Mouse (Mus musculus): Measurements from ENCODE around the gene 1700017D01Rik. TPM values are rescaled to one million over a fixed set of nuclear protein-coding genes. Genes with fewer than 3 reads are reported as not detected.
"Not testable (repeated sequence)": the region's sequence is repeated elsewhere in the genome, so short reads cannot be mapped to it uniquely, and the experiment has no call there.

The 1700017D01Rik gene
- polyA plus RNA-seq, 1 experiment from 2014 or later, result not detected

DNA sequence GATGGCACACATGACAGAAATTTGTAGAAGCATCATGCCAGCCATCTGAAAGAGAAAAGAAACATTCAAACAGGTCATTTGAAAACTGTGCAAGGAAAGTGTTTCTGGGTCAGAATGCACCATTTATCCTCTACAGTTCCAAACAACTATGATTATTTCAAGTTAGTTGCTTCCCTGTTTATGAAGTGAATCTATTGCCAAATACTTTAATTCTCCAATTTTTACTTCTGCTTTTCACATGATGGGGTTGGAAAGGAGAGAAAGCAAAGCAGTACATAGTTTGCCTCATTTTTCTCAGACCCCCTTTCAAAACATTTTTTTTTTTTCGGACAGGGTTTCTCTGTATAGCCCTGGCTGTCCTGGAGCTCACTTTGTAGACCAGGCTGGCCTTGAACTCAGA is 28.8 kb downstream of the 1700017D01Rik start:
- no peaks in the 10 kb centered on the region for H3K9me3 ChIP-seq (ENCODE audit: control insufficient read depth, low read length)
- WGBS, result 87% methylated on average over 1 of the region's 1 CpGs
- ATAC-seq (ENCODE audit: low FRiP score), result no peak
- H3K27ac ChIP-seq, result no peak overlapping the region
- no peaks in the 10 kb centered on the region for H3K36me3 ChIP-seq (replicated peaks; ENCODE audit: control insufficient read depth, insufficient read depth)
- H3K4me1 ChIP-seq (replicated peaks; ENCODE audit: control insufficient read depth, insufficient read depth, low read length), result no peaks in the 10 kb centered on the region
- DNase-seq (ENCODE audit: low spot score), result no peak
- H3K4me3 ChIP-seq (replicated peaks; ENCODE audit: low read length), result no peak overlapping the region
- no peak overlapping the region for H3K9ac ChIP-seq
- no peaks in the 10 kb centered on the region for H3K27me3 ChIP-seq (ENCODE audit: control insufficient read depth, insufficient read depth, low read length)
- no peak overlapping the region for H3K4me2 ChIP-seq (replicated peaks)

DNA sequence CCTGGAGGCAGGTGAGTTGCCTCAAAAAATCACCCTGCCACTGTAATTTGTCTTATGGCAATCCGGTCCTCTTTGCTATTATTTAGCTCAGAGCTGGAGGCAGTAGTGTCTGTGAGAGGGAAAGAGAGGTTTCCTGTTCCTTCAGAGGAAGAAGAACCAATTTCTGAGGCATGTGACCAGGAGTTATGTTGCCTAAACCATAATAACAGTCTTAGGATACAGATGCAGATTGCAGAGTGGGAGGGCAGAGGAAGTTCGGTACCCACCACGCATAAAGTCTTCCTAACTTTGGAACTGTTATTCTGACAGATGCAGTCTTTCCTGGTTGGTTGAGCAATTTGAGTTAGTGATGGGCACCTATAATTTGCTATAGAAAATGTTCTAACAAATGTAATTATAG is 32.3 kb downstream of the 1700017D01Rik start:
- peaks cover 7% of the 10 kb centered on the region for H3K27me3 ChIP-seq (ENCODE audit: control insufficient read depth, insufficient read depth, low read length)
- no peak overlapping the region for H3K27ac ChIP-seq
- H3K4me2 ChIP-seq (replicated peaks), result no peak overlapping the region
- no peak overlapping the region for H3K9ac ChIP-seq
- no peak overlapping the region for H3K4me3 ChIP-seq (replicated peaks; ENCODE audit: low read length)
- WGBS, result 87% methylated on average over 3 of the region's 3 CpGs
- ATAC-seq (ENCODE audit: low FRiP score) (no peak), DNase-seq (ENCODE audit: low spot score) (no peak)
- no peaks in the 10 kb centered on the region for H3K36me3 ChIP-seq (replicated peaks; ENCODE audit: control insufficient read depth, insufficient read depth)
- H3K4me1 ChIP-seq (replicated peaks; ENCODE audit: control insufficient read depth, insufficient read depth, low read length), result no peaks in the 10 kb centered on the region
- no peaks in the 10 kb centered on the region for H3K9me3 ChIP-seq (ENCODE audit: control insufficient read depth, low read length)

DNA sequence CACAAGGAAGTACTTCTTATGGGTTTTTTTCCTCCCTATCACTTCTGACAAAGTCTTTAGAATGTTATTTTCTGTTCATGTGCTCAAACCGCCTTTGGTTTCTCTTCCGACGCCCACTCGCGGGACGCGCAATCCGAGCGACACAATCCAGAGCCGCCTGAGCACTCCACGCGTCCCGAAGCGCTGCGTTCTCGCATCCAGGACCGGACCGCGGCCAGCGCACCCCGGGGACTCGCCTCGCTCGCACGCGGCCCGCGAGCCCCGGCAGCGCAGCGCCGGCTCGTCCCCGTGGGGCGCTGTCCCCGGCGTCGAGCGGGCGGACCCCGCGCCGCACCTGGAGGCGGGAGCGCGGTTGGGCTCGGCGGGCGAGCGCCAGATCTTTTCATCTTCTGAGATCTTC is 38.5 kb downstream of the 1700017D01Rik start:
- peak overlapping the region; percentile 34 for H3K4me3 ChIP-seq (replicated peaks; ENCODE audit: low read length)
- DNase-seq (ENCODE audit: low spot score); ATAC-seq (ENCODE audit: low FRiP score); H3K36me3 ChIP-seq (replicated peaks; ENCODE audit: control insufficient read depth, insufficient read depth); H3K9me3 ChIP-seq (ENCODE audit: control insufficient read depth, low read length); H3K27ac ChIP-seq; H3K4me1 ChIP-seq (replicated peaks; ENCODE audit: control insufficient read depth, insufficient read depth, low read length): not testable (repeated sequence)
- peak overlapping the region; percentile 44; the same call in 1 of the 2 replicates for H3K9ac ChIP-seq
- 6% methylated on average over 48 of the region's 50 CpGs for WGBS
- peak overlapping the region; percentile 60 for H3K4me2 ChIP-seq (replicated peaks)
- peaks cover 16% of the 10 kb centered on the region for H3K27me3 ChIP-seq (ENCODE audit: control insufficient read depth, insufficient read depth, low read length)

GRCm38 (mm10) chr19:11080934-11081333 is 49.7 kb downstream of the 1700017D01Rik start, which contains the start of gene Ms4a8a:
Ms4a8a (minus strand) TSS chr19:11081102.
- H3K27me3 ChIP-seq (ENCODE audit: control insufficient read depth, insufficient read depth, low read length), result no peaks in the 10 kb centered on the region
- no peaks in the 10 kb centered on the region for H3K9me3 ChIP-seq (ENCODE audit: control insufficient read depth, low read length)
- no peak within 1 kb of the TSS for H3K4me2 ChIP-seq (replicated peaks)
- DNase-seq (ENCODE audit: low spot score), result no peak
- no peaks in the 10 kb centered on the region for H3K36me3 ChIP-seq (replicated peaks; ENCODE audit: control insufficient read depth, insufficient read depth)
- H3K27ac ChIP-seq, result no peak within 1 kb of the TSS
- no peak within 1 kb of the TSS for H3K9ac ChIP-seq
- no peak within 1 kb of the TSS for H3K4me3 ChIP-seq (replicated peaks; ENCODE audit: low read length)
- no peaks in the 10 kb centered on the region for H3K4me1 ChIP-seq (replicated peaks; ENCODE audit: control insufficient read depth, insufficient read depth, low read length)
- 84% methylated on average over 4 of the region's 4 CpGs for WGBS
- ATAC-seq (ENCODE audit: low FRiP score), result no peak

- DNase-seq (ENCODE audit: low spot score), result no peak
- Histone ChIP-seq H3K27ac (no peak overlapping the region), H3K36me3 (replicated peaks; ENCODE audit: control insufficient read depth, insufficient read depth) (no peaks in the 10 kb centered on the region), H3K9me3 (ENCODE audit: control insufficient read depth, low read length) (0 out of 2 replicates have a peak, but pooled peaks cover 6% of the 10 kb centered on the region), H3K4me2 (replicated peaks) (no peak overlapping the region), H3K4me3 (replicated peaks; ENCODE audit: low read length) (no peak overlapping the region), H3K27me3 (ENCODE audit: control insufficient read depth, insufficient read depth, low read length) (no peaks in the 10 kb centered on the region), H3K4me1 (replicated peaks; ENCODE audit: control insufficient read depth, insufficient read depth, low read length) (no peaks in the 10 kb centered on the region), H3K9ac (no peak overlapping the region)
- WGBS, result 93% methylated on average over 3 of the region's 3 CpGs
- no peak for ATAC-seq (ENCODE audit: low FRiP score)
Measured at GRCm38 (mm10) chr19:11070364-11070763, 60.3 kb downstream of the 1700017D01Rik start.

- ATAC-seq (ENCODE audit: low FRiP score) (no peak), DNase-seq (ENCODE audit: low spot score) (no peak)
- Histone ChIP-seq H3K4me3 (replicated peaks; ENCODE audit: low read length) (no peak overlapping the region), H3K27ac (no peak overlapping the region), H3K27me3 (ENCODE audit: control insufficient read depth, insufficient read depth, low read length) (no peaks in the 10 kb centered on the region), H3K4me1 (replicated peaks; ENCODE audit: control insufficient read depth, insufficient read depth, low read length) (no peaks in the 10 kb centered on the region), H3K4me2 (replicated peaks) (no peak overlapping the region), H3K9ac (no peak overlapping the region), H3K36me3 (replicated peaks; ENCODE audit: control insufficient read depth, insufficient read depth) (no peaks in the 10 kb centered on the region), H3K9me3 (ENCODE audit: control insufficient read depth, low read length) (0 out of 2 replicates have a peak, but pooled peaks cover 7% of the 10 kb centered on the region)
- 93% methylated on average over 2 of the region's 2 CpGs for WGBS
Measured at GRCm38 (mm10) chr19:11065202-11065875, 65.3 kb downstream of the 1700017D01Rik start.

- 85% methylated on average over 1 of the region's 1 CpGs for WGBS
- no peak overlapping the region for H3K4me3 ChIP-seq (replicated peaks; ENCODE audit: low read length)
- ATAC-seq (ENCODE audit: low FRiP score), result no peak
Measured at GRCm38 (mm10) chr19:11060900-11061299, 69.8 kb downstream of the 1700017D01Rik start.

DNA sequence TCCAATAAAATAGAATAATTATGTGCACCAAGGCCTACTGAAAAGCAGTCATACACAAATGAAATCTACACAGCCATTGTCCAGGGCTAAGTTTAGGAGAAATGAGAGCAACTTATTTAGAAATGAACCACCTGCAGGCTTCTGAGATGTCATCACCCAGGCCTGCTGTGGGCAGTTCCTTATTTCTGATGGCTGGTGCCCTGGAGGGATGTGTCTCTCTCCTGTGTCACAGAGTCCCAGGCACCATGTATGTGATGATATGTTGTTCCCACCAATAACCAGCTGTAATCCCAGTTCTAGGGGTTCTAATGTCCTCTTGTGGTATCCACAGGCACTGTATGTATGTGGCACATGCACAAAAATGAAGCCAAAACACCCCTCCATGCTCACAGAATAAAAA is 70.7 kb downstream of the 1700017D01Rik start:
- ATAC-seq (ENCODE audit: low FRiP score) (no peak), DNase-seq (ENCODE audit: low spot score) (no peak)
- no peaks in the 10 kb centered on the region for H3K27me3 ChIP-seq (ENCODE audit: control insufficient read depth, insufficient read depth, low read length)
- H3K4me2 ChIP-seq (replicated peaks), result no peak overlapping the region
- no peaks in the 10 kb centered on the region for H3K4me1 ChIP-seq (replicated peaks; ENCODE audit: control insufficient read depth, insufficient read depth, low read length)
- no peak overlapping the region for H3K9ac ChIP-seq
- H3K36me3 ChIP-seq (replicated peaks; ENCODE audit: control insufficient read depth, insufficient read depth), result no peaks in the 10 kb centered on the region
- H3K9me3 ChIP-seq (ENCODE audit: control insufficient read depth, low read length), result no peaks in the 10 kb centered on the region
- no peak overlapping the region for H3K27ac ChIP-seq
- no peak overlapping the region for H3K4me3 ChIP-seq (replicated peaks; ENCODE audit: low read length)

More at GRCm38 (mm10) chr19:11060900-11061299, 69.8 kb downstream of the 1700017D01Rik start:
- Histone ChIP-seq H3K4me1 (replicated peaks; ENCODE audit: control insufficient read depth, insufficient read depth, low read length) (no peaks in the 10 kb centered on the region), H3K27me3 (ENCODE audit: control insufficient read depth, insufficient read depth, low read length) (no peaks in the 10 kb centered on the region), H3K27ac (no peak overlapping the region), H3K9me3 (ENCODE audit: control insufficient read depth, low read length) (0 out of 2 replicates have a peak, but pooled peaks cover 6% of the 10 kb centered on the region), H3K9ac (no peak overlapping the region), H3K4me2 (replicated peaks) (no peak overlapping the region), H3K36me3 (replicated peaks; ENCODE audit: control insufficient read depth, insufficient read depth) (no peaks in the 10 kb centered on the region)
- no peak for DNase-seq (ENCODE audit: low spot score)

DNA sequence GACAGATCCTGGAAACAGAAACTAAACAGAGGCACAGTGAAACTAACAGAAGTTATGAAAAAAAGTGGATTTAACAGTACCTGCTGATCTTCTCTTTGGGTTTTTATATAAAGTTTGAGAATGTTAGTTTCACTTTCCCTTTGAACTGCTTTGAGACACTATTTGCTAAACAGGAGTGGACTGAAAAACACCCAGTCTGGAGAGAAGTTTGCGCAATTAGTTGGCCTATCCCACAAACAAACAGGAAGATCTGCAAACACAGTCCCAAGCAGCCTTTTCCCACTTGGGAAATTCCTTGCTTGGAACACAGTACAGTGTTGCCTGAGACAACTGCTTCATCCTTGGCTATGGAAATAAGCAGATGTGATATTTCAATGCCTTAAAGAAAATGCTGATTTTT is 75.0 kb downstream of the 1700017D01Rik start:
- H3K27ac ChIP-seq; DNase-seq (ENCODE audit: low spot score); H3K36me3 ChIP-seq (replicated peaks; ENCODE audit: control insufficient read depth, insufficient read depth); H3K27me3 ChIP-seq (ENCODE audit: control insufficient read depth, insufficient read depth, low read length); H3K4me2 ChIP-seq (replicated peaks); H3K9ac ChIP-seq; ATAC-seq (ENCODE audit: low FRiP score); H3K9me3 ChIP-seq (ENCODE audit: control insufficient read depth, low read length); H3K4me1 ChIP-seq (replicated peaks; ENCODE audit: control insufficient read depth, insufficient read depth, low read length); H3K4me3 ChIP-seq (replicated peaks; ENCODE audit: low read length): not testable (repeated sequence)
- WGBS, result 92% methylated on average over 1 of the region's 1 CpGs

Data from hindbrain, embryonic 14.5 days (tissue).